Mouse (Mus musculus) G1E (cell line): ENCODE data around the gene Itga1.

Source experiments
- CTCF ChIP-seq: IDR thresholded peaks from 2 replicates; pipeline ENCODE4 v1.5.1; 2012; ENCODE audit warnings: low read depth, low read length, inconsistent platforms, mixed read lengths
- GATA2 ChIP-seq: IDR thresholded peaks from 2 replicates; pipeline ENCODE4 v1.6.1; 2012; ENCODE audit warnings: low read depth, low read length, inconsistent platforms, borderline replicate concordance

DNA sequence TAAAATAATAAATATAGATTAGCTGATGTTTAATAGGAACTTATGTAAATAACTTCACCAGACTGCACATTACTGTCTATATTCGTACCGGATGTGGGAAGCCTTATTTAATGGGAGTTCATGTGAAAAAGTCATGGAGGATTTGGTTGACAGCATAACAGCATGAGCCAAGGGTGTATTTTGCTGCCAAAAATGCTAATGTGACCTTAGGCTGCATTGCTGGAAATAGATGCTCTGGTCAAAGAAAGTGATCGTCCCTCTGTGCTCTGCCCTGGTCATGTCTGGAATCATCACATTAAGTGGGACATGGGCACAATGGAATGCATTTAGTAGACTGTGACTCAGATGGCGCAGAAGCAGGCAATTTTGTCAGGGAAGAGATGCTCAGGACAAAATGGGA, 64.5 kb downstream of the Itga1 start:
- no peak for TF ChIP-seq CTCF
- TF ChIP-seq GATA2, result no peak
